Mouse (Mus musculus) lung, adult 2 months (tissue): ENCODE measurements around the gene Cbx5. TPM values are rescaled to one million over a fixed set of nuclear protein-coding genes. Genes with fewer than 3 reads are reported as not detected.

Experiments used
- DNase-seq: peaks from one replicate; pipeline ENCODE4 v3.0.0; 2022
- H3K4me1 ChIP-seq: fragments of 200-500 bp; 2 replicates; pipeline ENCODE4 v1.6.1; 2011; ENCODE audit warnings: low read length; ENCODE audit not compliant: control insufficient read depth, insufficient read depth
- H3K4me3 ChIP-seq: fragments of 200-500 bp; replicated peaks from 2 replicates; pipeline ENCODE3; 2011; ENCODE audit warnings: low read depth, mild to moderate bottlenecking, control low read depth, low read length; ENCODE audit errors: extremely low read depth
- CTCF ChIP-seq: fragments of 200-500 bp; IDR thresholded peaks from 2 replicates; pipeline ENCODE4 v1.5.1; 2011; ENCODE audit warnings: mild to moderate bottlenecking, low read length, control low read depth; ENCODE audit not compliant: insufficient read depth
- POLR2A ChIP-seq: fragments of 200-500 bp; IDR thresholded peaks from 2 replicates; pipeline ENCODE4 v1.6.1; 2011; ENCODE audit warnings: low read depth, mild to moderate bottlenecking, control low read depth, low read length, borderline replicate concordance; ENCODE audit errors: extremely low read depth
- WGBS: fragments of 180-500 bp; shearing (Covaris S2); methylation state at CpG from one replicate; pipeline ENCODE4 v1.1.7; 2018; 5-methylcytosine and 5-hydroxymethylcytosine counted together
- polyA plus RNA-seq: library from polyadenylated mRNA; depleted of rRNA; stranded (reverse); fragments of >200 nt; gene quantifications from 2 replicates; pipeline ENCODE4 v1.2.3, GENCODE M21; 2012

Cbx5 gene
- polyA plus RNA-seq, 1 experiment, result 20.0 TPM

DNA sequence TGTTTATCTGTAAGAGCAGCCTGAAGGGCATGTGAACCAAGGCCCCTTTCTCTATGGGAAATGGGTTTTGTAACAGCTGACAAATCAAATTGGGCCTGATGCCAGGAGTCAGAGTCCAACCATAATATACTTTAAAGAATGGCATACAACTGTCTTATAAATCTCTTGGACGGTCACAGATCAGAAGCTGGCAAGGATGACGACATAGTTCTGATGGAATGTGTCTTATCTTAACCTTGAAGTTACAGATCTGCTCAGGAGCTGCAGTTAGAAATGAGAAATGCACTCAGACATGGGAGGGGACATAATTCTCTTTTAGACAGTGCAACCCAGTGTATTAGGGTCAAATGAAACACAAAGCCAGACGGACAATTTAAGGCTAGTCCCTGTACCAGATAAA lies 18.8 kb downstream of the Cbx5 start:
- TF ChIP-seq POLR2A (no peak), CTCF (no peak)
- DNase-seq, result no peak
- Histone ChIP-seq H3K4me1 (peaks cover 10% of the 10 kb centered on the region), H3K4me3 (no peak overlapping the region)
- 18% methylated on average over 3 of the region's 3 CpGs for WGBS

DNA sequence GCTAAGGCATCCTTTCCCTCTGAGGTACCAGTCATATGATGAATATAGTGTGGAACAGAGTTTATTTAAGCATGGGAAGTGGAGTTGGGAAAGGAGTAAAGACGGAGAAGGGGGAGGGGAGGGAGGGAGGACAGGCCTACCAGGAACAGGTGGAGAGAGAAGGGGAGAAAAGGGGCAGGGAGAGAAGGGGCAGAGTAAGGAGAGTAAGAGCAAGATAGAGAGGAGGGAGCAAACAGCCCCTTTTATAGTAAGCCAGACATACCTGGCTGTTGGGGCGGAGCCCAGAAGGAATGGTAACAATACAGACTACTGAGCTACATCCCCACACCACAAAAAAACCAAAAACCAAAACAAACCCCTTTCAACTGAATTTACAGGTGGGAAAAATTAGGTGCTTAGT lies 23.6 kb downstream of the Cbx5 start:
- 56% methylated on average over 2 of the region's 2 CpGs for WGBS
- no peak for DNase-seq
- Histone ChIP-seq H3K4me3 (no peak overlapping the region), H3K4me1 (peaks cover 10% of the 10 kb centered on the region)
- no peak for TF ChIP-seq CTCF
- no peak for TF ChIP-seq POLR2A

DNA sequence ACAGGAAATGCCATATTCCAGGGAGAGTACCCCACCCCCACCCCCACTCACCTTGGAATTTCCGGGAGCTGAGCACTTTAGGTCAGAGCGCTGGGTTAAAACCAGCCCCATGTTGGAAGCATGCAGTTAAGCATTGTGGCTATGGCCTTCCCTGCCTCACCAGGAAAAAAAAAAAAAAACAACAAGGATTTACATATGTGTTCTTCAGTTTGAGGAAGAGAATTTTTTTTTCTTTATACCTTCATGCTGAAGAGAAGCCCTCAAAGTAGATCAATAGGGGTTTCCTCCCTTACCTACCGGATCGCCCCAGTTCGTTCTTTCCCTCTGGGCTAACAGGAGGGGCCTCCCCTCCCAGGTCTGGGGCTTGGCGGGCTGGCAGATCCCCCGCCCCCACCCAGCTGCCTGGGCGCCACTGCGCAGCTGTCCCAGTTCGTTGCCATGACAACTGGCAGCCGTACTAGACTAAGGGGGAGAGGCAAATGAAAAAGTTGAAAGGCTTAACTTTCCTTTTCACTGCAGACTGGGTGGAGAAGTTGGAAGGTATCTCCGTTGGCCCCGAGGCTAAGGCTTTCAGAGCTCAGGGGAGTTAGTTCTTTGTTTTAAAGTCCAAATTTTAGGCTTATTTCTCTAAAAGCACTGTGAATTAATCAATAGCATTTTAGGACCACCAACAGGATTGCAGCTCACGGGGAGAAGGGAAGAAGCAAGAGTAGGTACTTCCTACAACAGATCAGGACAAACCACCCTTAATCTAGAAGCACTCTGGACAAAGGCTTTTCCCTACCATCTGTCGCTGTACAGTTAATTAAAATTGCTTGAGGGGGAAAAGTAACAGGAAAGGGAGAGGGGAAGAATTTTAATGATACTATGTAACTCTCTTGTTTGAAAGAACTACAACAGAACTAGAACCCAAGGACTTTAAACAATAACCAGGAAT lies 24.4 kb downstream of the Cbx5 start:
- 6% methylated on average over 15 of the region's 15 CpGs for WGBS
- TF ChIP-seq CTCF, result no peak
- TF ChIP-seq POLR2A, result peak; percentile 18; the same call in 1 of the 2 replicates
- peak; percentile 72 for DNase-seq
- peaks cover 6% of the 10 kb centered on the region; the same call in 1 of the 2 replicates for H3K4me1 ChIP-seq
- H3K4me3 ChIP-seq, result peak overlapping the region; percentile 72

DNA sequence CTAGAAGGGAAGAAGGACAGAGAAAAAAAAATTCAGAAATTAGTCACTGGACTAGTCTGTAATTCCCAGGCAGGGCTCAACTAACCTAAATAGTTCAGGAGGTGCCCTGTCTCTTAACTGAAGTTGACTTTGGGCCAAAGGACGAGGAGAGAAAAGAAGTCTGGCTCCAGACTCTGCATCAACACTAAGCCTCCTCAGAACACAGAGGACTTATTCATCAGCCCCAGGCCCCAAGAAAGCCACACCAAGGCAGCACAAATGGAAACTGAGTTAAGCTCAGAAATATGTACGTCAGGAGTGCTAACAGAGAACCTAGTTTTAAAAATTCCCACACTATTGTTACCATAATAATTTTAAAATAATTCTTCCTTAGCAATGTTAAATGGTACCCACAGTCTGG lies 25.5 kb downstream of the Cbx5 start:
- TF ChIP-seq CTCF (no peak), POLR2A (no peak)
- peaks cover 6% of the 10 kb centered on the region; the same call in 1 of the 2 replicates for H3K4me1 ChIP-seq
- DNase-seq, result no peak
- no peak overlapping the region for H3K4me3 ChIP-seq
- WGBS, result 46% methylated on average over 2 of the region's 2 CpGs

DNA sequence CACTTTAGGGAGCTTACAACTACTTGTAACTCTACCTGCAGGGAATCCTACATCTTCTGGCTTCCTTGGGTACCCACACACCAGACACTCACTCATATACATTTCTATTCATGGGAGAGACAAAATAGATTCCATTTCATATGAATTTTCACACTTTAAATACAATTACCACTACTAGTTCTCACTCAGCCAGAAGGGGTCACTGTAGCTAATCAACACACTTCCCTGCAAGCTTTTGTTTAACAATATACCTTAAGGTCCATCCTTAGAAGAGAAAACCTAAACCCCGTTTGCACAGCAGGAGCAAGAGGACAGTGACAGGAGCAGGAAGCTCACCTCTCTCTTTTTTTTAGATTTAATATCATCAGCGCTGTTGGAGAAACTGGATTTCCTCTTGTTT lies 34.5 kb downstream of the Cbx5 start:
- Histone ChIP-seq H3K4me3 (no peak overlapping the region), H3K4me1 (no peaks in the 10 kb centered on the region; the same call in 1 of the 2 replicates)
- DNase-seq, result no peak
- WGBS, result 50% methylated on average over 2 of the region's 2 CpGs
- TF ChIP-seq CTCF (no peak), POLR2A (no peak)

DNA sequence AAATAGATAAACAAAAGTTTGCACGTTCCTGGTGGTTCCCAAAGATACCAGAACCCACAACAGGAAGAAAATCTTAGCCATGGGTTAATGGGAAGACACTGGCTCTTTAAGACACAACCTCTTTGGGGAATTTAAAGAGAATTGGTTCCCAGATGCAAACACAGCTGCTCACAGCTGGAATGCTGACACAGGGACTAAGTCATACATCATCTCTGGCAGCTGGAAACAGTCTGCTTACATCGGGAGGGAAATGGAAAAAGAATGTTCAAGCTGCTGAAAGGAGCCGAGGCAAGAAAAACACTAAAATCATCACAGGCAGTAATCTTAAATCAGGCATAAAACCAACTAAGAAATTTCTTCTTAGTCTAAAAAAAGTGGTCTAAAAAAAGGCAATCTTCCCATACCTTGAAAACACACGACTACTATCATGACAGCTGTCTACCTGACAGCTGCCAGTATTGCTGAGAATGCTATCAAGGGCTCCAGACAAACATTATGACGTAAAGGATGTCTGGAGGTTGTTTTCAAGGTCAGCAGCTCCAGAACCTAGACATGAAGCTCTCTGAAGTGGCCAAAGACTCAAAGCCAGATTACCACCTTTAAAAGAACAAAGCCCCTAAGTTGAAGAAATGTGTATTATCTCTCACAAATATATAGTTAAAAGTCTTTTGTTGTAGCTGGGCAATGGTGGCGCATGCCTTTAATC lies 37.4 kb downstream of the Cbx5 start:
- no peak for DNase-seq
- H3K4me3 ChIP-seq, result no peak overlapping the region
- WGBS, result 44% methylated on average over 6 of the region's 6 CpGs
- no peak for TF ChIP-seq CTCF
- no peak for TF ChIP-seq POLR2A
- no peaks in the 10 kb centered on the region; the same call in 1 of the 2 replicates for H3K4me1 ChIP-seq

DNA sequence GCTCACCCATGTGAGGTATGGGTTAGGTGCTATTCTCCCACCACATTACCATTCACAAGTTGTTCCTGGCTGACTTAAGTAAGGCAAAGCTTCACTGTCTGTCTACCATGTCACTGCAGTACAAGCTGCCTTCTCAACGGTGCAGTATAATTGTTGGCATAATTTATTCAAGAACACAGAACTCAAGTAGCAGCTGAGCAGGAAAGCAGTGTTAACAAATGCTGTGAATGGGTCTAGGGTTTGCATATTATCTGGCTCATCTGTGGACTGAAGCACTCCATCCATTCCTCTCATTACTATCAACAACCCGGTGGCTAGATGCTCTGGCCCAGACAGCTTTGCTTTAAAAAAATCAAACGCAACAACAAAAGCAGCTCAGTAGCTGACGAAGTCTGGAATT lies 41.8 kb downstream of the Cbx5 start:
- WGBS, result 64% methylated on average over 4 of the region's 4 CpGs
- DNase-seq, result no peak
- Histone ChIP-seq H3K4me1 (peaks cover 10% of the 10 kb centered on the region), H3K4me3 (no peak overlapping the region)
- TF ChIP-seq CTCF (no peak), POLR2A (no peak)

DNA sequence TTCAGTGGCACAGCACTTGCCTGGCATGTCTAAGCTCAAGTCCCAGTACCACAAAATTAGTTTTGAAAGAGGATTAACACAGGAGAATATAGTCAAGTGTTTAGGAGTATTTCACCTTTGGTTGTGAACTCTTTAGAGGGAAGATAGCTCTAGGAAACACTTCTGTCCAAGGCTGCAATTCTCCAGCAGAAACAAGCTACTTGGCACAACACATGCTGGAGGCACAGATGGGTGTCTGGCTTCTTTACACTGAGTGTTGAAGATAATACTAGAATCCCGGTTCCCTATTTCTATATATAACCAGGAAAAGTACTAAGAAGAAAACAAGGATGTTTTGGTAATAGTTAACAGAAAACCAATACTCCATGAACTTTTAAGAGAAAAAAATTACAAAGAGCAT lies 42.8 kb downstream of the Cbx5 start:
- 71% methylated on average over 1 of the region's 1 CpGs for WGBS
- DNase-seq, result no peak
- TF ChIP-seq POLR2A (no peak), CTCF (no peak)
- Histone ChIP-seq H3K4me3 (no peak overlapping the region), H3K4me1 (peaks cover 10% of the 10 kb centered on the region)

DNA sequence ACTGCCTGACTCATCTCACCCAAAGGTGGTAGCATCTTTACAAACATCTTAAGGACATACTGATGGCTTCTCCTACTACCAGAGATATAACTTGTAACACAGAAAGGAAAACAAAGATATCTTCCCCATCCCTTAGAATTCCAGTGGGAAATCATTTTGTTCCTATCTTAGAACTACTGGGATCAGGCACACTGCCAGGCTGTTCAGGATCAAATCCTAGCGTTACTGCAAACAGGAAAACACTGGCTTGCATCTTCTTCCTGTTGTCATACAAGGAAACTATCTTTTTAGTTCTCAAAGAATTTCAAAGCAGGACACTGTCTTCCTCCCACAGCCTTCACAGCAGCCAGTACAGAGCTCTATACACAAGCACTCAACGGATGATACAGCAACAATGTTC lies 46.0 kb downstream of the Cbx5 start:
- WGBS, result 38% methylated on average over 2 of the region's 2 CpGs
- no peak for TF ChIP-seq POLR2A
- no peak for TF ChIP-seq CTCF
- DNase-seq, result no peak
- Histone ChIP-seq H3K4me3 (no peak overlapping the region), H3K4me1 (peaks cover 10% of the 10 kb centered on the region)
